Mouse (Mus musculus) regulatory T cell (primary cell): ENCODE data around the gene Fam20a.
"Not testable (repeated sequence)": the region's sequence is repeated elsewhere in the genome, so short reads cannot be mapped to it uniquely, and the experiment has no call there.

Experiments
- in situ Hi-C: fragments of 300-600 bp; cut with MboI, MseI; formaldehyde crosslinking; loops from one replicate; pipeline ENCODE4 v1.15.1; 2025; ENCODE audit warnings: high pct_unique_total_duplicates

Fam20a gene

DNA sequence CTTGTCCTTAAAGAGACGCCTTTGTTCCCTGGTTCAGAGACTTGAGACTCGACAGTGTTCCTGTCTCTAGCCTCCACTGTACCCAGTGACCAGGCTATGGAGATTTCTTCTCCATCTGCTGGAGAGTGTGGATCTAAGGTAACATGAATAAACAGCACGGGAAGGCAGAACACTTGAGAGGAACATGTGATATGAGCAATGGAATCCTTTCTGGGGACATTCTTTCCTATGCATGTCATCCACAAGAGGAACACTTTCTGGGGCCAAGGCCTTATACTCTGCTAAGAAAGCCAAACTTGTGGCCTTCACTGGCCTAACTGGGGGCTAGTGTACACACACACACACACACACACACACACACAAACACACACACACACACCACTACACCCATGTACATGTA is 40.5 kb downstream of the Fam20a start:
- in situ Hi-C loops = no loop called here

- in situ Hi-C loops = no loop called here
These were observed 41.1 kb downstream of the Fam20a start for GRCm38 (mm10) chr11:109680934-109681333.

- in situ Hi-C loops = no loop called here
These were observed 43.8 kb downstream of the Fam20a start for GRCm38 (mm10) chr11:109678291-109678690.

GRCm38 (mm10) chr11:109676621-109677373 is 45.3 kb downstream of the Fam20a start:
- in situ Hi-C loops = no loop called here

GRCm38 (mm10) chr11:109675771-109676170 is 46.3 kb downstream of the Fam20a start:
- in situ Hi-C loops = no loop called here

GRCm38 (mm10) chr11:109675208-109675607 is 46.9 kb downstream of the Fam20a start:
- in situ Hi-C loops = no loop called here

DNA sequence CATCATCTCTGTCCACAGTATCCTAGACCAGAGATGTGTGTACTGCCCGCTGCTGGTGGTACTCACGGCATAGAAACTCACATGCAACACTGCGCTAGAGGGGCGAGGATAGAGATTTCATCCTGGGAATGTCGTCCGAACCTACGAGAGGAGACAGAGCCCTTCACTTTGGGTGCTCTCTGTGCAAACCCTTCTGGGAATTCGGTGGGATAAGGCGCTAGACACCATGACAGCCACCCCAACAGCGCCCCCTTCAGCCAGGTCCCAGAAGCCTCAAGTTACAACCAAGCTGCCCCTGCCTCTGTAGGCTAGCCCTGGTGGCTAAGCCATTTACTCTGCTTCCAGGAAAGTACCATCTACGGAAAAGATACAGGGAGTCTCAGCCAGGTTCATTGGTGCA is 47.5 kb downstream of the Fam20a start:
- in situ Hi-C loops = loop anchor here (5.0 kb wide), 2 partner anchors 183 to 593 kb away; no protein-coding TSS in a partner anchor

DNA sequence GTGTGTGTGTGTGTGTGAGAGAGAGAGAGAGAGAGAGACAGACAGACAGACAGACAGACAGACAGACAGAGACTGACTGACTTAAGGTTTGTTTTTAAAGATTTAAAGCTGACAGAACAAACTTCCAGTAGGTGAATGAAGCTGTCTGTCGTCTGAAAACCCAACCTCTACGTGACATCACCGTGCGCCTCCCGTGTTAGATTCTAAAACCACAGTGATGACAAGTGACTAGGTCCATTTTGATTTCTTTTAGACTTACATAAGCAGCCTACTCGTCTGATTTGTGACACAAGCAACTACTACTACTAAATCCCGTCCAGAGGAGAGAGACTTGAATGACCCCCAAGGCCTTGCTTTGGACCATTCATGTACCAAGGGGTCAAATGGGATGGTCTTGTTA is 48.3 kb downstream of the Fam20a start:
- in situ Hi-C loops = loop anchor here (5.0 kb wide), 2 partner anchors 184 to 594 kb away; no protein-coding TSS in a partner anchor

DNA sequence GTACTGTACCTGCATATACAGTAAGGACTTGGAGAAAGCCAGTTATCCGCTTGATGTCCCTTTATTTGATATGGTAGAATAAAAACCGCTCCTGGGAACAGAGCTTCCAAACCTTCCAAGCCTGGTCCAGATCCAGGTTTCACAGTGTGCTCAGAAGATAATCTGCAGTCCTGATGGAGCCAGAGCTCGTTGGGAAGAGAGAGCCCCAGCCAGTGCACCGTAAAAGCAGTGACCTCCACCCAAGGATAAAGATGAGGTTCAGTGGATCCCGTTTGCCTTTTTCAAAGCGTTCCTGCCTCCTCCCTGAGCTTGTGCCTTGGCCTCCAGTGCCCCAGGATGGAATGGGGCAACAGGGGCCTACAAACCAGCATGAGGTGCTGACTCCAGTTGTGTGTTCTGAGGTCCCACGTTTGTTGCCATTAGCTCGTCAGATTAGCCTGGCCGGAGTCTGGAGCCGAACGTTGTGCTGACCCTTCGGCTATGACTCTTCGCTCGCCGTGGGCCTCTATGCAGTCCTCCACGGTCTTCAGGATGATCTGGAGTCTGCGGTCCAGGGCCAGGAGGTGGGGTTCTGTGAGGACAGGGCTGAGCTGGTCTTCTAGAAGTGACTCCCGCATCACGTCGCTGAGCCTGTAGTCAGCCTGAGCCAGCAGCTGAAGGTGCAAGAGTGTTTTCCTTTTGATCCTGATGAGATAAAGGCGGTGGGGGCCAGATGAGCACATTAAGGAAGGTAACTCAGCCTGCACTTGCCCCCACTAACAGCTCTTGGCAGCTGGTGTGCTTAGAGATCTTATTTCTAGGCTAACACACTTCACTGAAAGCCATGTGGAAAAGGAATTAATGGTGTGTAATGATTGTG is 49.0 kb downstream of the Fam20a start:
- in situ Hi-C loops = loop anchor here (5.0 kb wide), 2 partner anchors 184 to 594 kb away; no protein-coding TSS in a partner anchor

DNA sequence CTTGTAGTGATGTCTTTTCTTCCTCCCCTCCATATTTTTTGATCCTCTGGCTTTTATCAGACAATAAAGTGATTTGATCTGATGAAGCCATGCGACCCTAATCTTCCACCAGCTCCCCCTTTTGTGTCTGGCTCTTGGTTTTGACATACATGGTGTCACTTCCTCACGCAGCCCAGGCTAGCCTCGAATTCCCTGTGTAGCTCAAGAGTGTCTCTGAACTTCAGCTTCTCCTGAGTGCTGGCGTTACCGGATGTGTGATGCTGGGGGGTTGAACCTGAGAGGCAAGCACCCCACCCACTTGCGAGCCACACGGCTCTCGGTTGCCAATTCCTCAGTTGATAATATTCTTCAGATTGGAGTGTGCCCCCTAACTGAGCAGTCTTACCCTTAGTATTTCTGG is 49.7 kb downstream of the Fam20a start:
- in situ Hi-C loops = loop anchor here (5.0 kb wide), 2 partner anchors 185 to 595 kb away; no protein-coding TSS in a partner anchor

GRCm38 (mm10) chr11:109672021-109672324 is 50.1 kb downstream of the Fam20a start:
- in situ Hi-C loops = loop anchor here (5.0 kb wide), 2 partner anchors 185 to 595 kb away; no protein-coding TSS in a partner anchor

DNA sequence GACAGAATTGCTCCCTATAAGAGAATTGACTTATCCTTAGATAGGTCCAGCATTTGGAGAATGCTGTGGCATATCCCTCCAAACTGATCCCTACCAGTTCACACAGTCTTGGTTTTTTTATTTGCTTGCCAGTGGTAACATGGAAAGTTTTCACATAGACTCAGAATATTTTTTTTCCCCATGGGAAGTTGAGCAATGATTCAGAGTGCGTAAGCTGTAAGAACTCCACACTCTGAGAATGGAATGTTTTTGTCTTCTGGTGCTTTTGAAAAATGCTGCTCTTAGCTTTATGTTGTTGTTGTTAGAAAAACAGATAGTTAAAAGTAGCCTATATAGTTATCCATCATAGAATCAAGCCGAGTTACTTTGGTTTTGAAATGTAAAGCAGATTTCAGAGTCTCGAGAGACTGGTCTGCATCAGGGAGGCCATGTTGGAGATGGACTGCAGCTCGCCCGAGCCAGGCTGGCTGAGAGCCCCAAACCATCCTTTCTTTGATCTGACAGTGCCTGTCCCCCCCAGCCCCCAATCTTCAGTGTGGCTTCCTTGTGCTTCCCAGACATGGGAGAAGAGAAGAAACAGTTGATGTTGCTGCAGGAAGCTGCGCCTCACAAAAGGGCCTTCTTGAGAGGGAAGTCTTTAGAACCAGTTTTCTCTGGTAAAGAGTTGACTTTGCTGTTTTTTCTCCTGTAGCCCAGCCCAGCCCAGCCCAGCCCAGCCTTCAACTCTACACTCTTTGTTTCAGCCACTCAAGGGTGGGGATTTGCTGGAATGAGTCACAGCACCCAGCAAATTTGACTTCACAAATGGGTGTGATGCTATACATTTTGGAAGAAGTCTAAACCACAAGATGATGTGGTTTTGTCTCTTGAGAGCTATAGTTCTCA is 50.7 kb downstream of the Fam20a start:
- in situ Hi-C loops = loop anchor here (5.0 kb wide), 2 partner anchors 186 to 596 kb away; no protein-coding TSS in a partner anchor

DNA sequence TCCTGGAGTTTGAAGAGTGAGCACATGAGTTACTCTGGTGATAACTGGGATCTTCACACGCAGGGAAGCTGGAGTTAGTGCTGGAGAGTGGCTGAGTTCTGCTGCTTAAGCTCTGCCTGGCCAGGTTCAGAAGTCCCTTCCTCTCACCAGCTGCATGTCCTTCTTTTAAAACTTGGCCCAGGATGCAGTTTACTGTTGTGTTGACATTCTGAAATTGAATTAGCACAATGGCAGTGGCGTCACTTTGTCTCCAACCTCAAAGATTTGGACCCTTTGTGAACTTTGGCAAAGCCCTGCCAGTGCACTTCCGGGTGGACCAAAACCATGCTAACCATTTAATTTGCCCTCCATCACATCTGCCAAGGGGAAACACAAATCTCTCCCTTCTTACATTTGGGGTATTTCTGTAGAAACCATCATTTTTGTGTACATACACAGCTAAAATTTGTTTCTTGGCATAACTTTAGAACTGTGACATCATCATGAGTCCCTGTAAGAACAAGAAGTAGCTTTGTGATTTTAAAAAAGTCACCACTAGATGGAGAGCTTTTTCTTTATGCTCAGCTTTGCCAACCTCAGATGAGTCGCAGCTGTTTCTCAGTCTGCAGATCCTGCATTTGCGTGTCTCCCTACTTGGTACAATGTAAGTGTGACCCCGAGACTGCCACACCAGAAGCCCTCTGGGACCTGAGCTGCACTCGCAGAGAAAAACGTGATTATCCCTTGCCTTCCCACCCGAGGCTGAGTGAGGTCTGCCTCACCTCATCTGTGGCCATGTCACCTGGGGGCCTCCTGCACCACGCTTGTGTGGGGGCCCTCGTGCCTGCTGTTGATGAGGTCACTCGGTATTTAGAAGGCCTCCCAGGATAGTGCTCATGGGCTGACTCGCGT is 51.8 kb downstream of the Fam20a start:
- in situ Hi-C loops = loop anchor here (5.0 kb wide), 2 partner anchors 187 to 597 kb away; no protein-coding TSS in a partner anchor

GRCm38 (mm10) chr11:109669149-109669708 is 52.9 kb downstream of the Fam20a start:
- in situ Hi-C loops = no loop called here

- in situ Hi-C loops = no loop called here
These were observed 53.9 kb downstream of the Fam20a start for GRCm38 (mm10) chr11:109668115-109668725.

DNA sequence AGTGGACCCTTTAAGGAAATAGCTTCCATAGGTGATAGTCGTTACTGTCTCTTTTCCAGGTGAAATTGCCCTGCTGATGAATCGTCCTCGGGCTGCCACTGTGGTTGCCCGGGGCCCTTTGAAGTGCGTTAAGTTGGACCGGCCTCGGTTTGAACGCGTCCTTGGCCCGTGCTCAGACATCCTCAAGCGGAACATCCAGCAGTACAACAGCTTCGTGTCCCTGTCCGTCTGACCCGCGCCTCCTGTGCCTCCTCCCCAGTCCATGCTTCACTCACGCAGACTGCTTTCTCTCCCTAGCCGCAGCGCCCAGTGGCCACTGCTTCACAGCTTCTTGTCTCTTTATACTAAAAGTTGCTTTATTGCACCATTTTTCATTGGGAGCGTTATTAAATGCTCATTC is 54.7 kb downstream of the Fam20a start:
- in situ Hi-C loops = no loop called here

DNA sequence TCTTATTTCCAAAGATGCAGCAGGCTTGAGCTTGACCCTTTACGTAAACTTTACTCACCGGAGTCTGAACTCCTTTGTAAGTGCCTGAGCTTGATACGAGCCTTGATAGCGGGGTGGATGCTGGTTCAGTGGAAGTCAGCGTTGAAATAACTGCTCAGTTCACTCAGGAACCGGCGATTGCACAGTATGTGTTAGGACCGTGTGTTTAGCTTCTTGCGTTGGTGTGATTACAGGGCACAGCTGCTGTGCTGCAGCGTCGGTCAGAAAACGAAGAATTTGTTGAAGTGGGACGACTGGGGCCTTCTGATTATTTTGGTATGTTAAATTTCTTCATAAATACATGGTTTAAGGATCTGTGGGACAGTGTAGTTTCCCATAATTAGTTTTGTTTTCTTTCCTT is 55.7 kb downstream of the Fam20a start:
- in situ Hi-C loops = no loop called here

DNA sequence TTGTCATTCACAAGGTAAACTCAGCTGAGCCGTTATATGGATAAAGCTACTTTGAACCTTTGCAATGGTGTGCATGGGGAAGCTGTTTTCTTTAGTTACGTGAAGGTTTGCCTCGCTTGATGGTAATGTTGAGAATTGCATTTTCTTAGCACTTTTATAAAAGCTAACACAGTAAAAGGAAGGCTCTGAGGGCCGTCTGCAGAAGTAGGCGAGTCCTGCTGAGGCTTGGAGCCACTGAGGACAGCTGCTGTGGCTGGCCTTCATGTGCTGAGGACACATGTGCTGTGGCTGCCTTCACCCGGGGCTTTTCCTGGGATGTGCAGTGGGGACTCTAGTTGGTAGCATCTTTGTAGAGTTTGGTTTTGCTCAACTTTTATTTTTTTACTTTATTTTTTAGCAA is 56.7 kb downstream of the Fam20a start:
- in situ Hi-C loops = no loop called here

DNA sequence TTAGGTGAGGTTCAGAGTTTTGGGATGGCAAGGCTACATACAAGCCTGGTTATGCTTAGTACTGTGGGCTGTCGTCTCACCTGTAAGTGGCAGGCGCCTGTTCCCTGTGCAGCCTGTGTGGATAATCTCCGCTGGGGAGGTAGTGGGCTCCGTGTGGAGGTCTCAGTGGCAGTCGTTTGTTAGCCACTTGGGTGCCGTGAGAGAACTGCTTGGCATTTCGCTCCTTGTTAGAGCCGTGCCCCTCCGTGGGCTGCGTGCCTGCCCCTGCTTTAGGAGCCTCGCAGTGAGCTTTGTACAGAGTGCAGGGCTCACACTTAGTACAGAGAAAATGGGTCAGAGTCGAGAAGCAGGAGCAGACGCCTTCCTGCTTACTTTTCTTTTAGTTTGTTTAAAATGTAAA is 57.8 kb downstream of the Fam20a start:
- in situ Hi-C loops = no loop called here

DNA sequence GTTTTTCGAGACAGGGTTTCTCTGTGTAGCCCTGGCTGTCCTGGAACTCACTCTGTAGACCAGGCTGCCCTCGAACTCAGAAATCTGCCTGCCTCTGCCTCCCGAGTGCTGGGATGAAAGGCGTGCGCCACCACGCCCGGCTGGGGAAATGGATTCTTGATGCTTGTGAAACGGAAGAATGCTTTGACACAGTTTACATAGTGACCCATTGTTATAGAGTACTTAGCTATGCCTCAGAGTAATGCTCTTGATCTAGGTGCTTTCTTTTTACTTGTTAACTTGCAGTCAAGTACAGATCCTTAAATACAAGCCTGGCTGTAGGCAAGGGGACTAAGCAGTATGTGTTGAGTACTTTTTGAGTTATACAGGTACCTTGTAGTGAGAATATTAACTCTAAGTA is 61.6 kb downstream of the Fam20a start:
- in situ Hi-C loops = not testable (repeated sequence)
